Mouse (Mus musculus) heart, adult 2 months (tissue): ENCODE results near the gene A930018P22Rik.

Experiments used
- CTCF ChIP-seq: fragments of 200-600 bp; IDR thresholded peaks from 2 replicates; pipeline ENCODE4 v1.8.1; 2022; ENCODE audit warnings: antibody characterized with exemption, mild to moderate bottlenecking, moderate library complexity
- EP300 ChIP-seq: fragments of 200-500 bp; IDR thresholded peaks from 2 replicates; pipeline ENCODE4 v1.6.1; 2011; ENCODE audit warnings: low read depth, low read length, control low read depth; ENCODE audit not compliant: insufficient read depth
- POLR2A ChIP-seq: fragments of 200-500 bp; IDR thresholded peaks from 2 replicates; pipeline ENCODE4 v1.6.1; 2011; ENCODE audit warnings: mild to moderate bottlenecking, low read depth, low read length, control low read depth; ENCODE audit not compliant: insufficient read depth

- TF ChIP-seq CTCF (no peak), POLR2A (no peak), EP300 (no peak)
Measured at GRCm38 (mm10) chr2:104167765-104168164, 45.2 kb downstream of the A930018P22Rik start.
